Mouse (Mus musculus): ENCODE measurements around the gene Bcl2l11. TPM values are rescaled to one million over a fixed set of nuclear protein-coding genes. Genes with fewer than 3 reads are reported as not detected.

The Bcl2l11 gene
- total RNA-seq, 2 experiments from 2014 or later: 26.0 to 38.4 TPM

- DNase-seq: no peak
- intact Hi-C loops (cut with DNase I): no loop called here
Observed at GRCm38 (mm10) chr2:128197379-128197778, 71.5 kb downstream of the Bcl2l11 start.

GRCm38 (mm10) chr2:128203147-128203546 is 77.3 kb downstream of the Bcl2l11 start:
- no peak for DNase-seq
- intact Hi-C loops (cut with DNase I): no loop called here

GRCm38 (mm10) chr2:128203749-128204405 is 78.0 kb downstream of the Bcl2l11 start:
- intact Hi-C loops (cut with DNase I): no loop called here
- DNase-seq: no peak

GRCm38 (mm10) chr2:128208541-128208940 is 82.7 kb downstream of the Bcl2l11 start:
- DNase-seq: no peak
- intact Hi-C loops (cut with DNase I): no loop called here

GRCm38 (mm10) chr2:128209841-128210329 is 84.0 kb downstream of the Bcl2l11 start:
- intact Hi-C loops (cut with DNase I): no loop called here

GRCm38 (mm10) chr2:128210376-128210775 is 84.5 kb downstream of the Bcl2l11 start:
- intact Hi-C loops (cut with DNase I): no loop called here
- DNase-seq: no peak

More at GRCm38 (mm10) chr2:128209841-128210329, 84.0 kb downstream of the Bcl2l11 start:
- no peak for DNase-seq

- intact Hi-C loops (cut with DNase I): no loop called here
Observed at GRCm38 (mm10) chr2:128211022-128211880, 85.4 kb downstream of the Bcl2l11 start.

GRCm38 (mm10) chr2:128211881-128212209 is 86.0 kb downstream of the Bcl2l11 start:
- intact Hi-C loops (cut with DNase I): no loop called here
- DNase-seq: no peak

More at GRCm38 (mm10) chr2:128211022-128211880, 85.4 kb downstream of the Bcl2l11 start:
- DNase-seq: no peak

Data from heart, postnatal 10 days (tissue).